Mouse (Mus musculus) neural tube, embryonic 11.5 days (tissue): Measurements from ENCODE around the gene Lamc2. TPM values are rescaled to one million over a fixed set of nuclear protein-coding genes. Genes with fewer than 3 reads are reported as not detected.
A peak's percentile ranks its signal among the peaks of the same experiment; 100 is the strongest.
"Not testable (repeated sequence)": the region's sequence is repeated elsewhere in the genome, so short reads cannot be mapped to it uniquely, and the experiment has no call there.

ENCODE experiments used
- ATAC-seq: fragments of 200-750 bp; cut with Nextera tagmentation; 2 replicates; pipeline ENCODE4 v1.8.0; 2017; ENCODE audit warnings: moderate number of reproducible peaks, mild to moderate bottlenecking, moderate TSS enrichment, moderate library complexity; ENCODE audit not compliant: insufficient read depth, low FRiP score, low TSS enrichment
- DNase-seq: peaks from one replicate; pipeline ENCODE4 v3.0.0-alpha.2; 2015; ENCODE audit warnings: low spot score
- H3K27ac ChIP-seq: fragments of 300-500 bp; sonication (generic); 2 replicates; pipeline ENCODE4 v1.5.1; 2014; ENCODE audit warnings: low read depth, mild to moderate bottlenecking, low read length
- H3K27me3 ChIP-seq: fragments of 300-500 bp; sonication (generic); 2 replicates; pipeline ENCODE4 v1.6.1; 2014; ENCODE audit warnings: mild to moderate bottlenecking, low read length, mixed read lengths; ENCODE audit not compliant: control insufficient read depth, insufficient read depth
- H3K36me3 ChIP-seq: fragments of 300-500 bp; sonication (generic); 2 replicates; pipeline ENCODE4 v1.6.1; 2014; ENCODE audit warnings: mild to moderate bottlenecking, low read length, moderate library complexity, mixed read lengths; ENCODE audit not compliant: control insufficient read depth, insufficient read depth
- H3K4me1 ChIP-seq: fragments of 300-500 bp; sonication (generic); 2 replicates; pipeline ENCODE4 v1.6.1; 2014; ENCODE audit warnings: low read length, mixed read lengths; ENCODE audit not compliant: control insufficient read depth, insufficient read depth
- H3K4me2 ChIP-seq: fragments of 300-500 bp; sonication (generic); 2 replicates; pipeline ENCODE4 v1.6.1; 2014; ENCODE audit warnings: low read depth, mild to moderate bottlenecking, moderate library complexity
- H3K4me3 ChIP-seq: fragments of 300-500 bp; sonication (generic); 2 replicates; pipeline ENCODE4 v1.5.1; 2014; ENCODE audit warnings: low read depth, low read length
- H3K9ac ChIP-seq: fragments of 300-500 bp; sonication (generic); 2 replicates; pipeline ENCODE4 v1.6.1; 2014; ENCODE audit warnings: mild to moderate bottlenecking, low read length
- H3K9me3 ChIP-seq: fragments of 300-500 bp; sonication (generic); 2 replicates; pipeline ENCODE4 v1.6.1; 2016; ENCODE audit warnings: low read length; ENCODE audit not compliant: control insufficient read depth
- WGBS: fragments of 180-500 bp; shearing (Covaris S2); extraction: QIAGEN DNeasy Blood & Tissue Kit; methylation state at CpG from one replicate; pipeline ENCODE4 v1.1.7; 2014; 5-methylcytosine and 5-hydroxymethylcytosine counted together
- polyA plus RNA-seq: library from polyadenylated mRNA; unstranded; fragments of >200 nt; fragmentation: Nextera tagmentation; extraction: Ambion mirVana; gene quantifications from 2 replicates; pipeline ENCODE4 v1.2.1, GENCODE M21; 2014

The Lamc2 gene
- polyA plus RNA-seq, 1 experiment from 2014 or later = 0.78 TPM

GRCm38 (mm10) chr1:153092237-153092975 is 93.8 kb downstream of the Lamc2 start:
- Histone ChIP-seq H3K4me3 (no peak overlapping the region), H3K9me3 (no peaks in the 10 kb centered on the region), H3K36me3 (no peaks in the 10 kb centered on the region), H3K4me2 (no peak overlapping the region), H3K27me3 (no peaks in the 10 kb centered on the region), H3K4me1 (0 out of 2 replicates have a peak, but pooled peaks cover 4% of the 10 kb centered on the region), H3K27ac (no peak overlapping the region), H3K9ac (no peak overlapping the region)
- DNase-seq (peak; percentile 77), ATAC-seq (peak; percentile 56)
- 58% methylated on average over 5 of the region's 5 CpGs for WGBS

- 35% methylated on average over 9 of the region's 9 CpGs for WGBS
- Histone ChIP-seq H3K4me2 (no peak overlapping the region), H3K27me3 (no peaks in the 10 kb centered on the region), H3K9ac (no peak overlapping the region), H3K4me3 (no peak overlapping the region), H3K36me3 (no peaks in the 10 kb centered on the region), H3K9me3 (no peaks in the 10 kb centered on the region), H3K27ac (peak overlapping the region; percentile 11; the same call in 1 of the 2 replicates), H3K4me1 (0 out of 2 replicates have a peak, but pooled peaks cover 4% of the 10 kb centered on the region)
- ATAC-seq = peak; percentile 18; the same call in 1 of the 2 replicates
- no peak for DNase-seq
Observed at GRCm38 (mm10) chr1:153091438-153092236, 94.6 kb downstream of the Lamc2 start.

GRCm38 (mm10) chr1:153090807-153091206 is 95.4 kb downstream of the Lamc2 start:
- DNase-seq = no peak

GRCm38 (mm10) chr1:153090081-153090480 is 96.2 kb downstream of the Lamc2 start:
- Histone ChIP-seq H3K4me3 (no peak overlapping the region), H3K4me1 (0 out of 2 replicates have a peak, but pooled peaks cover 4% of the 10 kb centered on the region), H3K27me3 (no peaks in the 10 kb centered on the region), H3K36me3 (no peaks in the 10 kb centered on the region), H3K9ac (no peak overlapping the region), H3K9me3 (no peaks in the 10 kb centered on the region), H3K4me2 (no peak overlapping the region), H3K27ac (no peak overlapping the region)
- WGBS = 87% methylated on average over 2 of the region's 2 CpGs
- no peak for ATAC-seq
- DNase-seq = no peak

More at GRCm38 (mm10) chr1:153090807-153091206, 95.4 kb downstream of the Lamc2 start:
- no peaks in the 10 kb centered on the region for H3K27me3 ChIP-seq
- no peaks in the 10 kb centered on the region for H3K36me3 ChIP-seq
- H3K9me3 ChIP-seq = no peaks in the 10 kb centered on the region
- 73% methylated on average over 4 of the region's 4 CpGs for WGBS
- H3K4me3 ChIP-seq = no peak overlapping the region
- H3K27ac ChIP-seq = no peak overlapping the region
- no peak for ATAC-seq
- H3K4me1 ChIP-seq = 0 out of 2 replicates have a peak, but pooled peaks cover 4% of the 10 kb centered on the region
- H3K4me2 ChIP-seq = no peak overlapping the region
- no peak overlapping the region for H3K9ac ChIP-seq

- no peak overlapping the region for H3K4me3 ChIP-seq
- H3K4me2 ChIP-seq = no peak overlapping the region
- WGBS = 87% methylated on average over 5 of the region's 5 CpGs
- H3K36me3 ChIP-seq = no peaks in the 10 kb centered on the region
- ATAC-seq = no peak
- 0 out of 2 replicates have a peak, but pooled peaks cover 4% of the 10 kb centered on the region for H3K4me1 ChIP-seq
- H3K9me3 ChIP-seq = no peaks in the 10 kb centered on the region
- DNase-seq = no peak
- no peaks in the 10 kb centered on the region for H3K27me3 ChIP-seq
- H3K9ac ChIP-seq = no peak overlapping the region
- H3K27ac ChIP-seq = no peak overlapping the region
Observed at GRCm38 (mm10) chr1:153087771-153088170, 98.5 kb downstream of the Lamc2 start.

- ATAC-seq (no peak), DNase-seq (no peak)
- no peak overlapping the region for H3K4me3 ChIP-seq
- no peak overlapping the region for H3K9ac ChIP-seq
- H3K9me3 ChIP-seq = no peaks in the 10 kb centered on the region
- H3K27me3 ChIP-seq = no peaks in the 10 kb centered on the region
- no peak overlapping the region for H3K4me2 ChIP-seq
- no peak overlapping the region for H3K27ac ChIP-seq
- WGBS = 90% methylated on average over 5 of the region's 5 CpGs
- H3K4me1 ChIP-seq = no peaks in the 10 kb centered on the region
- no peaks in the 10 kb centered on the region for H3K36me3 ChIP-seq
Observed at GRCm38 (mm10) chr1:153085198-153085597, 101.0 kb downstream of the Lamc2 start.

- Histone ChIP-seq H3K4me1 (no peaks in the 10 kb centered on the region), H3K27ac (no peak overlapping the region), H3K9ac (no peak overlapping the region), H3K27me3 (no peaks in the 10 kb centered on the region), H3K4me3 (no peak overlapping the region), H3K36me3 (no peaks in the 10 kb centered on the region), H3K9me3 (no peaks in the 10 kb centered on the region), H3K4me2 (no peak overlapping the region)
- ATAC-seq (no peak), DNase-seq (no peak)
- WGBS = 73% methylated on average over 6 of the region's 6 CpGs
Observed at GRCm38 (mm10) chr1:153084191-153084590, 102.1 kb downstream of the Lamc2 start.

GRCm38 (mm10) chr1:153083233-153083632 is 103.0 kb downstream of the Lamc2 start:
- H3K27ac ChIP-seq, H3K4me3 ChIP-seq, DNase-seq, ATAC-seq, H3K9ac ChIP-seq, H3K36me3 ChIP-seq, H3K4me1 ChIP-seq, H3K9me3 ChIP-seq, H3K27me3 ChIP-seq, H3K4me2 ChIP-seq: not testable (repeated sequence)
- WGBS = 81% methylated on average over 9 of the region's 14 CpGs
